Mouse (Mus musculus) layer of hippocampus, postnatal 14 days (tissue): ENCODE measurements around the gene Msh3. TPM values are rescaled to one million over a fixed set of nuclear protein-coding genes. Genes with fewer than 3 reads are reported as not detected.
"Not testable (repeated sequence)": the region's sequence is repeated elsewhere in the genome, so short reads cannot be mapped to it uniquely, and the experiment has no call there.

Experiments used
- DNase-seq, 2 experiments: peaks; one replicate each; pipeline ENCODE4 v3.0.0; 2021 to 2022; ENCODE audit warnings: low spot score in 2 of 2, mixed read lengths in 1 of 2
- total RNA-seq, 2 experiments: library from RNA; stranded (reverse); gene quantifications; 2 replicates each; pipeline ENCODE4 v1.2.3; 2021

Gene Msh3
- total RNA-seq, 2 experiments from 2014 or later, result 24.7 to 29.0 TPM

DNA sequence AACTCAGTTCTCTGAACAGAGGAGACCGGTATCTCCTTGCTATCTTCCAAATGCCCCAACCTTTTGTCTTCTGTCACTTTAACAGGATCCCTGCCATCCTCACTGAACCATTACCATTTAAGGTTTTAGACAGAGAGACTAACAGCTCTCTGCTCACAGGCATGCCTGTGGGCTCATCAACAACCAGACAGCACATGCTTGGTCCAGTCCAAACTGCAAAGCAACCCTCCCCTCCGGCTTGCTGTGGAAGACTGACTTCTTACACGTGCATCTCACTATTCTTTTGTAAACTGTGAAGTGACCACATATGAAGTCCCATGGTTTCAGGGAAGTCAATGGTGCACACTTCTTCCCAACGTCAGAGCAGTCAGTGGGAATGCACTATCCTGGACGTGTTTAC is 93.5 kb downstream of the Msh3 start:
- DNase-seq, result no peak

- no peak for DNase-seq
Measured at GRCm38 (mm10) chr13:92255480-92255879, 99.3 kb downstream of the Msh3 start.

DNA sequence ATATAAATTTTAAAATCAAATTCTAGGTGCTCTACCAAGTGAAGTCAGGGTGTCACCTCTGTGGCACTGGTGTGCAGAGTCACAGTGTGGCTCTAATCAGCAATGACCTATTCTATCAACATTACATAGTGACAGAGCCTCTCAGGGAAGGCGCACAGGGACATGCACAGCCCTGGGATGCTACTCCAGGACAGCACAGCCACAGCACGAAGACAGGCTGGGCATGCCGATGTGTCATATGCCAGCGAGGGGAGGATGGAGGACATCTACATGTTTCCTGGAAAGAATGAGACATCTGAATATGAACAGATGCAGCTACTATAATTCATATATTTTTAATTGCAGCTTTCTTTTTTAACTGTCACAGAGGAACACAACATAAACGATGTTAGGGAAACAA is 101.0 kb downstream of the Msh3 start:
- DNase-seq, result no peak

GRCm38 (mm10) chr13:92252331-92252730 is 102.5 kb downstream of the Msh3 start:
- DNase-seq, result no peak

- DNase-seq, result no peak
Measured at GRCm38 (mm10) chr13:92247576-92247975, 107.2 kb downstream of the Msh3 start.

- no peak for DNase-seq
Measured at GRCm38 (mm10) chr13:92246966-92247365, 107.8 kb downstream of the Msh3 start.

GRCm38 (mm10) chr13:92244731-92245130 is 110.1 kb downstream of the Msh3 start:
- no peak for DNase-seq

DNA sequence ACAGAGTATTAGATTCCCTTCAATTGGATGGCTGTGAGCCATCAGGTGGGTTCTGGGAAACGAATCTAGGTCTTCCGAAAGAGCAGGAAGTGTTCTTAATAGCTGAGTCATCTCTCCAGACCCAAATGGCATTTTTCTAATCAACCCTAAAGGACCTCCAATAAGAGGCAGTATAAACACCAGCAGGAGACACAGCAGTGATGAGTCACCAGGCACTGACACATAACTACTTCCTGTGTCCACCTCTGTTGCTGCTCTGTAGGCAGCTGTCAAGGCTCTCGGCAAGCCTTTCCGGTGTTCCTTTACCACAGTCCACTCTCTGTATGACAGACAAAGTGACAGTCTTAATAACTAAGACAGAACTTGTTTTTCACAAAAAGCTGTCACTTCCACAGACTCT is 113.4 kb downstream of the Msh3 start:
- DNase-seq, result no peak

GRCm38 (mm10) chr13:92237887-92238286 is 116.9 kb downstream of the Msh3 start:
- no peak for DNase-seq

DNA sequence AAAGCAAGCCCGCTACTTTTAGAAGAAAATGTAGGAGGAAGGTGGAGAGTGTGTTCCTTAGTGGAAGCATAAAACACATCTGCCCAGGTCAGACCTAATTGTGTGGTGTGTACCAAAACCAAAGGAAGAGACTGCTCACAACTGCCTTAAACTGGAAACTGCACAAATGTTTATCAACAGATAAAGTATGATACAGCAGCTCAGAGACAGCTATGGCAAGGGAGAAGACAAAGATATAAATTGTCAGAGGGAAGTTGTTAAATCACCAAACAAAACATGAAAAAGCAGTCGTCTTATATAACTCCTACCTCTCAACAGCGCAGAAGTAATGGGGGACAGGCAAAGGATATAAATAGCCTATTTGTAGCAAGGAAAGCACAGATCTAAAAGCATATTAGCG is 117.8 kb downstream of the Msh3 start:
- DNase-seq, result no peak

DNA sequence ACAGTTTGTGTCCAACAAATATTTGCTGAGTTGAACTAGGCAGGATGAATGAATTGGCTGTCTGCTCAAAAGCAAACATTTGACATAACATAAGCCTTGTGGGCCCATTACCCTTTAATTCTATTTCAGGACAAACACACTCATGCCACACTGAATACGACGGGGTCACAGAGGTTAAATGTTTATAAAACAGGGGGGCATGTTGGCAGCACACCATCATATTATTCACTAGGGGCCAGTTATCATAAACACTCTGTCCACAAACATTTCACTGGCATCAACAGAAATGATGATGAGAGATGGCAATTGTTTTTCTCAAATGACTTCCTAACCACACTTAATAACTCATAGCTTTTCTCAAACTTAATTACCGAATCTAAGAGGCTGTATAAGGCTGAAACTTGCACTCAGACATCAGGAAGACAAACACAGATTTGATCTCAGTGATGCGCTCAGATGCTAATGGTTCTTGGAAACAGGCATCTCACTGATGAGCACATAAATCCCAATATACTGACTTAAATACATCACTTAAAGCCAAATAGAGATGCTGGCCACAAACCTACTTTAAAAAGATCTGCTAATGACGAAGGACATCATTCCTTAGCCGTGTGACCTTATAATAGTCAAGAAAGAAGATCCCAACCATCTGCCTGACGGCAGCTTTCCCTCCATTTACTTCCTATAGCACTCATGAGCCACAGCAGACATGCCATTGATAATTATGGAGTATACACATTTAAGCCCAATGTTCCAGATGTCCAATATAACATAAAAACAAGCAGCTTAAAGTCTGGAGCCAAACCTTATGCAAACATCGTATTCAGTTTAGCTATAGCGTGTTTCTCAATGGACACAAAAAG is 122.5 kb downstream of the Msh3 start:
- no peak for DNase-seq

DNA sequence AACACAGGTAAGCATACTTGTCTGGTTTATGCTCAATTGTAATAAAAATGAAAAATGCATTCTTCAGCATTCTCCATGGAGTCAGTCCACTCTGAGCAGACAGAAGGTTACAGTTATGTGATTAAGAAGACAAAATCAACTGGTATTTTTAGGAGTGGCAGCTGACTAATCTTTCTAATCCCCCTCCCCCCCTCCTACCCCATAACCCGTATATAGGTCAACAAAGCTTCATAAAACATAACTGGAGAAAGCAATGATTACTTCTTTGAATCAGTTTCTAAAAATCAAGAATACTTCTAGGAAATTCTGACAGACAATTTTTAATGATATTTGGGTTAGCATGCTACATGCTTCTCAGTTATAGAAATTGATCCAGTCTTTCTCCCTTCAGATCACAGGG is 126.8 kb downstream of the Msh3 start:
- DNase-seq, result no peak

- DNase-seq, result no peak
Measured at GRCm38 (mm10) chr13:92223567-92223966, 131.2 kb downstream of the Msh3 start.

GRCm38 (mm10) chr13:92222763-92223162 is 132.0 kb downstream of the Msh3 start:
- DNase-seq, result no peak

DNA sequence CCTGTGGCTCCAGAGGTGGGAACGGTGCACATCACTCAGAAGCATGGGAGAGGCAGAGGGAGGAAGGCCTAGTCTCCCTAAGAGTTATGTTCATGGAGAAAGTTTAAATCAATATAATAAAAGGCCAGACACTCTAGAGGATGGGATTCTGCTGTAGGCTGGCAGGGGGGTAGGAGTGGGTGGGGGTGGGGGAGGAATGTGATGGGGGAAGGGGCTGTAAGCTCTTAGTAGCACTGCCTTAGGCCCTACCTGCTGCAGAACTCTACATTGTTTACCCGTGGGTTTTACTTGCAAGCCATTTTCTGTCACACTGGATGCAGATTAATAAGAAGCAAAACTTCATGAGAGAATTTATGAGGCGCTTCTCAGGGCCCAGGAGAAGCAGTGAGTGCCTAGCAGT is 135.0 kb downstream of the Msh3 start:
- DNase-seq, result no peak

DNA sequence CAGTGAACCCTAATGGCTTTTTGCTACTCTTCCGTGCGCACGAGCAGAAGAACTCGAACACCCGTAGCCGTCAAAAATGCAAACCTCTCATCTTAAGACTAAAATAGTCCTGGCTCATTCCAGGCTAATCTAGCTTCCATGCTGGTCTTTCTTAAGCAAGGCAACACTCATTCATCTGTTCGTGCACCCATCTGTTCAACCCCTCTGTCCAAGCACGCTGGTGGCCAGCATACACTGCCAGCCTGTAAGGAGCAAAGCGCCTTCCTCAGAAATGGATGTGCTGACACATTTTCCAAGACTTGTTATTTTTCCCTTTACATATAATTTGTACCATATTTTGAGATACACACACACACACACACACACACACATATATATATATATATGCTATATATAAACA is 137.6 kb downstream of the Msh3 start:
- DNase-seq, result no peak

DNA sequence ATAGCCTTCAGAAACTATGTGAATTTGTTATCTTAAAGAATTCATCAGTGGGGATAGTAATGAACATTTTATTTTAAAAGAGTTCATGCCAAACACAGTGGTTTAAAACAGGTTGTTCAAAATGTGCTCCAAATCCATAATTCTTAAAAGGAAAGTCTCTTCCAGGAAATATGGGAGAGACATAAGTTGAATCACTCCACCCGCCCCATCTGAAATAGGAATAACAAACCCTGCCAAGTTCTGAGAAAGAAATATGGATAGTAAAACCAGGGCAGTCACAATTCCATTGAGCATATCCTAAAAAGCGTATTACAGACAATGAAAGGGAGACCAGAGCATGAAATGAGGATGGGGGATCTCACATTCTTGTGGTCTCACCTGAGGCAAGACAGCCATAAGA is 157.9 kb downstream of the Msh3 start:
- DNase-seq, result peak in 1 of 2 experiments; percentile 7

GRCm38 (mm10) chr13:92193806-92194205 is 161.0 kb downstream of the Msh3 start:
- not testable (repeated sequence) for DNase-seq

DNA sequence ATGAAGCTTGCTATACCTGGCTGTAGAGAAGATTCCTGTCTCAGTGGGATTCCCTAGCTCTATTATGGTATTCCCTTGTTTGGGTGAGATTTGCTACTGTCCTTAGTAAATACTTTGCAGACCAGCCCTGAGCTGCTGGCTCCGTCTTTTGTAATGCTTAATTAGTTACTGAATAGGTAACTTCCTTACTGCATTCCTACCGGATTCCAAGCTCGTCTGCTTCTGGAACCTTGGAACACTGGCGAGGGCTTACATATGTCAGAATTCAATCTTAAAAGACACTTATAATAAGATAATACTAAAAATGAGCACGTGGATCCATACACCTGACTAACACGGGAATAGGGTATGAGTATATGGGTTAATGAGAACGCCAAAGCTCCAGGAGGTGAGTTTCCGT is 182.1 kb downstream of the Msh3 start:
- DNase-seq, result not testable (repeated sequence)
